Mouse (Mus musculus) heart, adult 18-20 months (tissue): Measurements from ENCODE around the gene Usp34. TPM values are rescaled to one million over a fixed set of nuclear protein-coding genes. Genes with fewer than 3 reads are reported as not detected.
A peak's percentile ranks its signal among the peaks of the same experiment; 100 is the strongest.
"Not testable (repeated sequence)": the region's sequence is repeated elsewhere in the genome, so short reads cannot be mapped to it uniquely, and the experiment has no call there.

ENCODE experiments used
- DNase-seq, 2 experiments: peaks; one replicate each; pipeline ENCODE4 v3.0.0; 2021 to 2022; ENCODE audit warnings: mixed read lengths in 1 of 2
- microRNA-seq, 2 experiments: library from miRNA; unstranded; fragments of <30 nt; microRNA quantifications; one replicate each; pipeline ENCODE4 v1.2.0; 2022
- total RNA-seq, 2 experiments: library from RNA; stranded (reverse); gene quantifications; 2 replicates each; pipeline ENCODE4 v1.2.3; 2021

Usp34 gene
- total RNA-seq, 2 experiments from 2014 or later = 35.2 to 42.5 TPM

DNA sequence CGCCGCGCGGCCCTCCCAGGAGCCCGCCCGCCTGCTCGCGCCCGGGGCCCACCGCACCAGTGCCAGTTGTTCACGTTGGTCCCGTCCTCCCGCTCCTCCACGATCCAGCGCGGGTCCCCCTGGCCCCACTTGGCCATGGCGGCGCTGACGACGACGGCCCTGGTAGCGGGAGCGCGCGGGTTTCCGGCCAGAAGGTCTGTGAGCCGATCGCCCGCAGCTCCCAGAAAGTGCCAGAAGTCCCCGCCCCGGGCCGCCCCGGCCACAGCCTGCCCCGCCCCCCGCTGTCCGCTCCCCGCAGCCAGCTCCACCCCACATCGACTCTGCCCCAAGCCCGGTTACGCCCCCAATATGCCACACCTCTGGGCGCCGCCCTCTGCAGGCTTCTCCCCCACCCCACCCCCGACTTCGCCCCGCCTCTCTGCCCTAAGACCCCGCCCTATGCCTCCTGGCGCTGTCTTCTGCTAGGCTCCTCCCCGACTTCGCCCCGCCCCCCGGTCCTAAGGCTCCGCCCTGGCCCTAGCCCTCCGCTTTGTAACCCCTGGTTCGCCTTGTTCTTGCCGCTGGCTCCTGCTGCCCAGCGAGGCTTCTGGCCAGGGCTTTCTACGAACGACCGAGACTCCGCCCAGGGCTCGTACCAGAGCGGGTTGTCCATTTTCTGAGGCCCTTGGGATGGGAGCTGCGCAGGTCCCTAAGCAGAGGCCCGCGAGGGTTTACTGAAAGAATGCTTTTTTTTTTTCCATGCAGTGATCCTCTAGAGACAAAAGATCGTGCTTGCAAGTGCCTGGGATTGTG lies 191.2 kb downstream of the Usp34 start, which contains the start of gene Ahsa2:
Ahsa2 (minus strand) TSS at position 313 of the 792 bp plus-strand sequence.
- DNase-seq = peak; percentile 98 to 99

DNA sequence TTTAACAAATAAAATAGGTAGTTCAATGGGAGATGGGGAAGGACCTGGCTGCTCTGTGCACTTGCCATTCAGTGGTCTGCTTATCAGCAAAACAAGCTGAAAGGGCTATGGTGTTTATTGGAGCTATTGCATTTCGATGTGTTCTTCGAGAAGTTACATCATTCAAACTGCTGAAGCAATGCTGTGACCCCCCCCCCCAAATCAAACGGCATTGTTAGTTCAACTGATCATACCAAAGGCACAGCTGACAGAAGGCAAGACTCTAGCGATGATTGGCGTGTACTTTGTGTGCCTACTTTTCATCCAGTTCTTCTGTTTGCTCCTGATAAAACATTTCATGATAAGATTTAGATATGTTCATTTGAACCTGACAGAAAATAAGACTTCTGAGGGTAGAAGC lies 191.9 kb downstream of the Usp34 start:
- no peak for DNase-seq

DNA sequence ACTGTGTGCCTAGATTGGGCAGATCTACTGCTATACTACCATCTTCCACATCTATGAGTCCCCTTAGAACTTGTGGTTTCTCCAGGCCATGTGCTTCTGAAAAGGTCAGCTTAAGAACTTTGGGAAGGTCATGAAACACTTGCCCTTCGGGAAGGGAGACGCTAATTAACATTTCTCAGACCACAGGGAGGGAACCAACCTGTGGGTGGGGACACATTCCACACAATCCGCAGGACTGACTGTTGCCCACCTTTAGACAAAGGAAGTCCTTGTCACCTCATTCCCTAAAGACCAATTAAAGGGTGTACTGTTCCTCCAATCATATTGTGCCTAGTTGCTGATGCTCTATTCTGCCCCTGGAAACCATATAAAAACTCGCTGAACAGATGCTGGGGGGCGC lies 198.1 kb downstream of the Usp34 start:
- DNase-seq = not testable (repeated sequence)

DNA sequence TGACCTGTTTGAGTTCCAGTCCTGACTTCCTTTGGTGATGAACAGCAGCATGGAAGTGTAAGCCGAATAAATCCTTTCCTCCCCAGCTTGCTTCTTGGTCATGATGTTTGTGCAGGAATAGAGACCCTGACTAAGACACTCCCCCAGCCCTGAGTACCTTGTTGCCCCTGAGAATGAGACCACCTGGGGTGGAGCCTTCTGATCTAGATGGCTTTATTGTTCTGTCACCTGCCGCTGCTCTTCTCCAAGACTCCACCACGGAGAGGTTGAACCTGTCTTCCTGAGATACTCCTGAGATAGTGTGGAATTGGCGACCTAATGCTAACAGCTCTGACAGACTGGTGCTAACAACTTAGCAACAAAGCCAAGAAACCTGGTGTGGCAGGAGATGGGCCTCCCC lies 208.1 kb downstream of the Usp34 start:
- not testable (repeated sequence) for DNase-seq

DNA sequence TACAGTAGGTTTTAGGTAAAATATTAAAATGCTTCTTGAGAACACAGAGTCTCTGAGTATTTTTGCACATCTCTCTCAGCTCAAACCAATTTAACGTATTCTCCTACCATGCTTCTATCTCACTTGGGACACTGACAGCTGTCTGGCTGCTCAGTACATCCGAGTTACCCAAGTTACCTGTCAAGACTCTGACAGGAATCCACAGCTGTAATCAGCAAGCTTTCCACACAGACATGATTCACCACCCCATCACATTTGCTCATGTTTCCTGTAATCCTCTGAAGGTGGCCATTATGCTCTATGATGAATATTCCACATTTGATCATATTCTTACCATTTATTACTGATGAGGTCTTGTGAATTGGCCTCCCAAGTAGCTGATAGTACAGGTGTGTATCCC lies 208.6 kb downstream of the Usp34 start:
- no peak for DNase-seq

DNA sequence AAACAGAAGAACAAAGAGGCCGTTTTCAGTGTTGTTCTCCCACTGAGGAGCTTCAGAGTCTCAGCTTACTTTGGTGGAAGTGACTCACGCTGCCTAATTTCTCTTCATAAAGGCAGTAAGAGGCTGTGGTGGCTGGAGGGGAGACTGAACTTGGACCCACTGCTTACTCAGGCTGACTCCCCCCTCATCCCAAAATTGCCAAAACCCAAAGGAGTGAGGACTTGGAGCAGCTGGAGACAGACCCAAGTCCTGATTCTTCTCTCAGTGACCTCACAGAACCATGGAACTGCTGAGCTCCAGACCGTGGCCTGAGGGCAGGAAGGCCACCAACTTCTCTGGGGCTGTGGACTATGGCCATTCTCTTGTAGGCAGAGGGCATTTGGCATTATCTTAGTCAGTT lies 212.3 kb downstream of the Usp34 start:
- no peak for DNase-seq

DNA sequence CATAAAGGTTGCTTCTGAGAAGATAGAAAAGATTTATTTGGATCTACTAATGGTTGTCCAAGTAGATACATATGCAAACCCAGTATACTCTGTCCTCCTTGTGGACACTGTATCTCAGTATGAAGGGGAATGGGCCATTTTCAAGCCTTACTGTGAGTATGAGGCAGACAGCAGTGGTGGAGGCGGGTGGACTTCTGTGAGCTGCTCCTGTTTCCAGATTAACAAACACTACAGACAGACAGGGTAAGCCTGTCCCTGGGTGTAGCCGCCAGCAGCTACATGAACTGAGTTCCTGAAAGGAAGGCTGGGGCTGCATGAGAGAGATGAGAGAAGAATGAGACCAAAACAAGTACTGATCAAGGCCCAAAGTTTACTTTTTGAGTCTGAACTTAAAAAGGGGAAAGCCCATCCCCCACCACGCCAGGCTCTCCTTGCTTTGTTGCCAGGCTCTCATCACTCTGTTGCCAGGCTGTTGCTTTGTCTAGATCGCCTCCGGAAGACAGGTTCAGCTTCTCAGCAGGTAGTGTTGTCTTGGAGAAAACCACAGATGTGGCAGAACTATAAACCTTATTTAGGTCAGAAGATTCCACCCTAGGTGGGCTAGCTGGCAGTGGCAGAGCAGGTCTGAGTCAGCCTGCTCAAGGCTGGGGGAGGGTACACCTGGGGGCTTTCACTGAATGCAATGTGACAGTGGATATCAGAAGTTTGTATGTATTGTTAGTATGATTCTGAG lies 213.9 kb downstream of the Usp34 start, which contains the start of gene 1700093K21Rik:
1700093K21Rik (minus strand) TSS at position 683 of the 733 bp plus-strand sequence.
- no peak for DNase-seq

DNA sequence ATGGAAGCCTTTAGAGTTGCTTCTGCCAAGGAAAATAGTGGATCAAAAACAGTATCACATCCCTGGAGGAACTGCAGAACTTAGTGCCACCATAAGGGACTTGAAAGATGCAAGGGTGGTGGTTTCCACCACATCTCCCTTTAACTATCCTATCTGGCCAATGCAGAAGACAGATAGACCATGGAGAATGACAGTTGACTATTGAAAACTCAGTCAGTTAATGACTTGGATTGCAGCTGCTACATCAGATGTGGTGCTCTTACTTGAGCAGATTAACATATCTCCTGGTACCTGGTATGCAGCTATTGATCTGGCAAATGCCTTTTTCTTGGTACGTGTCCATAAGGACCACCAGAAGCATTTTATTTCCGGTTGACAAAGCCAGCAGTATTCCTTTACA lies 230.8 kb downstream of the Usp34 start:
- no peak for DNase-seq

Small RNAs within 50 kb of the gene (microRNA-seq; reads per million reads assigned to microRNA genes)
- 0 reads per million in 2 experiments for gene Gm47279

Other genes with a start within 250 kb of the Usp34 start
- 10 to 100 TPM; 36.0 to 40.6 TPM for gene Xpo1, start 50.9 kb upstream of the Usp34 start, total RNA-seq
- 10 to 100 TPM; 68.5 to 76.0 TPM for gene Ahsa2, start 191.1 kb downstream of the Usp34 start, total RNA-seq
- gene 1700093K21Rik, start 214.3 kb downstream of the Usp34 start, total RNA-seq = not detected